Mouse (Mus musculus): ENCODE results near the gene Gm17402.

The Gm17402 gene

GRCm38 (mm10) chr3:67375063-67375462, at the start of gene Gm17402:
Gm17402 (minus strand) TSS chr3:67375163.
- no peak for DNase-seq

GRCm38 (mm10) chr3:67378215-67378614, 3.3 kb upstream of the Gm17402 start:
- DNase-seq: no peak

- no peak for DNase-seq
Measured at GRCm38 (mm10) chr3:67374360-67374778, 594 bp downstream of the Gm17402 start.

- peak; percentile 90 for DNase-seq
Measured at GRCm38 (mm10) chr3:67373872-67374271, 1.1 kb downstream of the Gm17402 start, which contains the start of gene Mlf1. Mlf1 (plus strand) TSS chr3:67374097.

- no peak for DNase-seq
Measured at GRCm38 (mm10) chr3:67372781-67373180, 2.2 kb downstream of the Gm17402 start.

GRCm38 (mm10) chr3:67372194-67372593, 2.8 kb downstream of the Gm17402 start:
- DNase-seq: no peak

- DNase-seq: no peak
Measured at GRCm38 (mm10) chr3:67369407-67370079, 5.4 kb downstream of the Gm17402 start.

- DNase-seq: no peak
Measured at GRCm38 (mm10) chr3:67367481-67367880, 7.5 kb downstream of the Gm17402 start.

- no peak for DNase-seq
Measured at GRCm38 (mm10) chr3:67366087-67366892, 8.7 kb downstream of the Gm17402 start.

- DNase-seq: no peak
Measured at GRCm38 (mm10) chr3:67358376-67358775, 16.6 kb downstream of the Gm17402 start.

GRCm38 (mm10) chr3:67352763-67353149, 22.2 kb downstream of the Gm17402 start:
- no peak for DNase-seq

- peak; percentile 42 for DNase-seq
Measured at GRCm38 (mm10) chr3:67352128-67352762, 22.7 kb downstream of the Gm17402 start.

- no peak for DNase-seq
Measured at GRCm38 (mm10) chr3:67351406-67352127, 23.4 kb downstream of the Gm17402 start.

GRCm38 (mm10) chr3:67346674-67347073, 28.3 kb downstream of the Gm17402 start:
- no peak for DNase-seq

GRCm38 (mm10) chr3:67344599-67344998, 30.4 kb downstream of the Gm17402 start:
- DNase-seq: peak; percentile 47

- DNase-seq: no peak
Measured at GRCm38 (mm10) chr3:67343004-67343662, 31.8 kb downstream of the Gm17402 start.

GRCm38 (mm10) chr3:67340921-67341320, 34.0 kb downstream of the Gm17402 start:
- DNase-seq: no peak

- DNase-seq: no peak
Measured at GRCm38 (mm10) chr3:67339558-67339957, 35.4 kb downstream of the Gm17402 start.

- no peak for DNase-seq
Measured at GRCm38 (mm10) chr3:67322422-67322821, 52.5 kb downstream of the Gm17402 start.

All from thymus, postnatal 14 days (tissue).